Mouse (Mus musculus): Measurements from ENCODE around the gene Hmga2. TPM values are rescaled to one million over a fixed set of nuclear protein-coding genes. Genes with fewer than 3 reads are reported as not detected.

The Hmga2 gene
- polyA plus RNA-seq, 1 experiment from 2014 or later, result 3.4 TPM

GRCm38 (mm10) chr10:120424015-120424414 lies 52.3 kb downstream of the Hmga2 start:
- no peaks in the 10 kb centered on the region for H3K36me3 ChIP-seq (ENCODE audit: control insufficient read depth, insufficient read depth, low read length)
- no peak overlapping the region for H3K9ac ChIP-seq (replicated peaks; ENCODE audit: low read depth, low read length)
- no peak overlapping the region for H3K27ac ChIP-seq (ENCODE audit: low read depth, low read length)
- no peak for ATAC-seq (ENCODE audit: low read depth)
- H3K27me3 ChIP-seq (ENCODE audit: control insufficient read depth, insufficient read depth, low read length), result no peaks in the 10 kb centered on the region
- H3K9me3 ChIP-seq (ENCODE audit: control insufficient read depth, low read length), result no peaks in the 10 kb centered on the region
- 84% methylated on average over 9 of the region's 9 CpGs for WGBS
- peaks cover 18% of the 10 kb centered on the region for H3K4me1 ChIP-seq (ENCODE audit: control insufficient read depth, insufficient read depth, low read length)
- no peak overlapping the region for H3K4me3 ChIP-seq (ENCODE audit: low read depth, low read length)
- H3K4me2 ChIP-seq (ENCODE audit: low read depth, low read length), result no peak overlapping the region

DNA sequence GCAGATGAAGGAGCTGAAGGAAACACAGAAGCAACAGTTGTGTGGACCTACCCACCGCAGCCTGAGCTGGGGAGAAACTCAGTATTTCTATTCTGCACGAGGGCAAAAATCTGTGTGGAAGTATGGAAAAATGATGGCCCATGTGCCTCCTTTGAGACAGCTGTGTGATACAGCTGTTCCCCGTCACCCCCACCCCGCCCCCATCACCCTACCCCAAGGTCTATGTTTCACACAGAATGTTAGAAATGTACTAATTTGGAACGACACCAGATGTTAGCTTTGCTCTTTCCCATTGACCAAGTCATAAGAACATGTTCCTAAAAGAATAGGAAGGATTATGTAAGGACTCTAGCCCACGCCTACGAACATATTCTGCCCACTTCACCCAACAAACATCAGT lies 53.0 kb downstream of the Hmga2 start:
- no peaks in the 10 kb centered on the region for H3K9me3 ChIP-seq (ENCODE audit: control insufficient read depth, low read length)
- 70% methylated on average over 7 of the region's 7 CpGs for WGBS
- no peak overlapping the region for H3K27ac ChIP-seq (ENCODE audit: low read depth, low read length)
- no peak for ATAC-seq (ENCODE audit: low read depth)
- H3K4me3 ChIP-seq (ENCODE audit: low read depth, low read length), result no peak overlapping the region
- no peak overlapping the region for H3K9ac ChIP-seq (replicated peaks; ENCODE audit: low read depth, low read length)
- H3K36me3 ChIP-seq (ENCODE audit: control insufficient read depth, insufficient read depth, low read length), result no peaks in the 10 kb centered on the region
- H3K4me1 ChIP-seq (ENCODE audit: control insufficient read depth, insufficient read depth, low read length), result peaks cover 21% of the 10 kb centered on the region
- H3K27me3 ChIP-seq (ENCODE audit: control insufficient read depth, insufficient read depth, low read length), result no peaks in the 10 kb centered on the region
- H3K4me2 ChIP-seq (ENCODE audit: low read depth, low read length), result no peak overlapping the region

GRCm38 (mm10) chr10:120422820-120423219 lies 53.4 kb downstream of the Hmga2 start:
- Histone ChIP-seq H3K4me2 (ENCODE audit: low read depth, low read length) (no peak overlapping the region), H3K36me3 (ENCODE audit: control insufficient read depth, insufficient read depth, low read length) (no peaks in the 10 kb centered on the region), H3K4me3 (ENCODE audit: low read depth, low read length) (no peak overlapping the region), H3K9ac (replicated peaks; ENCODE audit: low read depth, low read length) (no peak overlapping the region), H3K27me3 (ENCODE audit: control insufficient read depth, insufficient read depth, low read length) (no peaks in the 10 kb centered on the region), H3K27ac (ENCODE audit: low read depth, low read length) (no peak overlapping the region), H3K4me1 (ENCODE audit: control insufficient read depth, insufficient read depth, low read length) (peaks cover 26% of the 10 kb centered on the region), H3K9me3 (ENCODE audit: control insufficient read depth, low read length) (no peaks in the 10 kb centered on the region)
- no peak for ATAC-seq (ENCODE audit: low read depth)
- 15% methylated on average over 4 of the region's 4 CpGs for WGBS

GRCm38 (mm10) chr10:120422050-120422449 lies 54.2 kb downstream of the Hmga2 start:
- no peaks in the 10 kb centered on the region for H3K36me3 ChIP-seq (ENCODE audit: control insufficient read depth, insufficient read depth, low read length)
- no peaks in the 10 kb centered on the region for H3K27me3 ChIP-seq (ENCODE audit: control insufficient read depth, insufficient read depth, low read length)
- H3K4me1 ChIP-seq (ENCODE audit: control insufficient read depth, insufficient read depth, low read length), result peaks cover 32% of the 10 kb centered on the region
- H3K4me2 ChIP-seq (ENCODE audit: low read depth, low read length), result no peak overlapping the region
- WGBS, result 19% methylated on average over 10 of the region's 10 CpGs
- H3K9me3 ChIP-seq (ENCODE audit: control insufficient read depth, low read length), result no peaks in the 10 kb centered on the region
- no peak overlapping the region for H3K4me3 ChIP-seq (ENCODE audit: low read depth, low read length)
- ATAC-seq (ENCODE audit: low read depth), result peak; percentile 79; the same call in 1 of the 2 replicates
- no peak overlapping the region for H3K9ac ChIP-seq (replicated peaks; ENCODE audit: low read depth, low read length)
- no peak overlapping the region for H3K27ac ChIP-seq (ENCODE audit: low read depth, low read length)

DNA sequence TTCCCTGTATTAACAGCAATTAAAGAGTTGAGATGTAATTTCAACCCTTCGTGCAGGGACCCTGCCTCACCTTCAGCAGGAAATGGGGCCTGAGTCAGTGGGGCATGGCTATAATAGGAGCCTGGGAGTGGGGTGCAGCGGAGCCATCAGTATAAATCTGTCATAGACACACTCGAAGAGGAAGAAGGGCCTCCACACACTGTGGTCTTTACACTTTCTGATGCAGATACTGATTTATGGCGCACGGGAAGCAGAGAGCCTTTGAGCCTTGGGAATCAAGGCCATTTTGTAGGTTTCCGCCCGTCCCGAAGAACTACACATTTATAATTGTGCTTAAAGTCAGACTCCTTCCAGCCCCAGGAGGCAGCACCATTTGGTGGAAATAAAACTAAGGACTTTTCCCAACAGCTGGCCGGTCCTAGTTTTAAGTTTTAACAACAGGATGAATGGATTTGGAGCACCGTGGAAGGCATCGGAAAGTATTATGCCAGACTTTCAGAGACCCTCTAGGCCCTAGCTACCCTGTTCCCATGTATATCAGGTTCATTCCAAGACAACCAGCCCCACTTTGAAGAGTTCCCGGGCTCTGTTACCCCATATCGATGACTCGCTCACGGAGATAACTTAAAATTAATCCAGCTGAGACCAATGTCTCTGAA lies 55.2 kb downstream of the Hmga2 start:
- ATAC-seq (ENCODE audit: low read depth), result no peak
- Histone ChIP-seq H3K36me3 (ENCODE audit: control insufficient read depth, insufficient read depth, low read length) (no peaks in the 10 kb centered on the region), H3K27ac (ENCODE audit: low read depth, low read length) (no peak overlapping the region), H3K27me3 (ENCODE audit: control insufficient read depth, insufficient read depth, low read length) (no peaks in the 10 kb centered on the region), H3K4me2 (ENCODE audit: low read depth, low read length) (no peak overlapping the region), H3K4me1 (ENCODE audit: control insufficient read depth, insufficient read depth, low read length) (peaks cover 40% of the 10 kb centered on the region), H3K4me3 (ENCODE audit: low read depth, low read length) (no peak overlapping the region), H3K9ac (replicated peaks; ENCODE audit: low read depth, low read length) (no peak overlapping the region), H3K9me3 (ENCODE audit: control insufficient read depth, low read length) (no peaks in the 10 kb centered on the region)
- 24% methylated on average over 15 of the region's 15 CpGs for WGBS

DNA sequence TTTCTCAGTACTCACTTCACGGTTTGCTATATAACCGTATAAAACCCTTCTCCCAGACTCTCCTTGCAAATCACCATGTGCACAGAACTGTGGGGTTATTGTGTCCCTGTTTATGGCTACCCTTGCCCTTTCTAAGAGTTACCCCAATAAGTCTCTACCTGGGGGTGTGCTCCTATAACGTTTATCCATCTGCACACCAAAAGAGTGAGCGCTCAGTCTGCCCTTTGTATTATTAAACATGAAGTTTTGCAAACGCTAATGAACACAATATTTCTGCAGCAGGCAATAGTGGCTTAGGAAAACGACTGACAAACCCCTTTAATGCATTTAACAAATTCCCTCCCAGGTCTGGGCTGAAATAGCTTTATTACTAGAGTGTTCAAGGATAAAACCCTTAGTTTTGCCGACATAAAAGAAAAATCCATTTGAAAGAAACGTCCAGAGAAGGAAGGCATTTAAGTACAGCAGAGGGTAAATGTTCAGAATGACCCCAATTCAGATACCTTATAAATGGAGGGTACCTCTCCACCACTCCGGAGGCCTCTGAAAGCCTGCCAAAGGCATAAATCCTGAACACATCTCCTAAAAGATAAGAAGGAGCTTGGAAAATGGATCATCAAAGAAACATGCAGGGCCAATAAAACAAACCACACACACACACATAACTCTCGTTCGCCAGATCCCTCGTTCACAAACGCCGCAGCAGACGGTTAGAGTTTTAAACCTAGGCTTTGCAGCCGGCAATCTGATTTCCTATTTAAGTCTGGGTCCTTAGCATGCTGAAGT lies 57.3 kb downstream of the Hmga2 start:
- Histone ChIP-seq H3K27me3 (ENCODE audit: control insufficient read depth, insufficient read depth, low read length) (no peaks in the 10 kb centered on the region), H3K4me1 (ENCODE audit: control insufficient read depth, insufficient read depth, low read length) (peaks cover 40% of the 10 kb centered on the region), H3K9me3 (ENCODE audit: control insufficient read depth, low read length) (no peaks in the 10 kb centered on the region), H3K27ac (ENCODE audit: low read depth, low read length) (peak overlapping the region; percentile 66), H3K4me3 (ENCODE audit: low read depth, low read length) (no peak overlapping the region), H3K36me3 (ENCODE audit: control insufficient read depth, insufficient read depth, low read length) (no peaks in the 10 kb centered on the region), H3K4me2 (ENCODE audit: low read depth, low read length) (no peak overlapping the region), H3K9ac (replicated peaks; ENCODE audit: low read depth, low read length) (no peak overlapping the region)
- no peak for ATAC-seq (ENCODE audit: low read depth)
- 16% methylated on average over 16 of the region's 16 CpGs for WGBS

DNA sequence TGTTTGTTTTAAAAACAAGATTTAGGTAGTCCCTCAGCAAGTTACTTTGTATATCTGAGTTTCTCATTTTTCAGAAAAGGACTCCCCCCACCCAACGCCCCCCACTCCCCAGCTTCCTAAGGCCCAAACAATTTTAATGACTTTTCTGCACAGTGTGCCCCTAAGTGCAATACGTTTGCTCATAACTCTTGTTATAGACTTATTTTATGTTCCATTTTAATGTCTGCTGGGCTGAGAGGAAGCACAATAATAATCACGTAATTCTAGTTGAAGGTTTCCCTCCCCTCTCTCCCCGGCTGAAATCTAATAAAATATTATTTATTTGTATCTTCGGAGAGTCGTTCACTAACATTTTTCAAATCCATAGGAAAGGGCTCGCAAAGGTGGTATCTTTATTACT lies 58.1 kb downstream of the Hmga2 start:
- Histone ChIP-seq H3K4me1 (ENCODE audit: control insufficient read depth, insufficient read depth, low read length) (peaks cover 40% of the 10 kb centered on the region), H3K36me3 (ENCODE audit: control insufficient read depth, insufficient read depth, low read length) (no peaks in the 10 kb centered on the region), H3K9me3 (ENCODE audit: control insufficient read depth, low read length) (no peaks in the 10 kb centered on the region), H3K4me2 (ENCODE audit: low read depth, low read length) (no peak overlapping the region; the same call in 1 of the 2 replicates), H3K27me3 (ENCODE audit: control insufficient read depth, insufficient read depth, low read length) (no peaks in the 10 kb centered on the region), H3K27ac (ENCODE audit: low read depth, low read length) (peak overlapping the region; percentile 78), H3K9ac (replicated peaks; ENCODE audit: low read depth, low read length) (no peak overlapping the region), H3K4me3 (ENCODE audit: low read depth, low read length) (no peak overlapping the region)
- ATAC-seq (ENCODE audit: low read depth), result no peak
- 19% methylated on average over 7 of the region's 7 CpGs for WGBS

GRCm38 (mm10) chr10:120417488-120418118 lies 58.7 kb downstream of the Hmga2 start:
- Histone ChIP-seq H3K4me2 (ENCODE audit: low read depth, low read length) (peak overlapping the region; percentile 24; the same call in 1 of the 2 replicates), H3K4me3 (ENCODE audit: low read depth, low read length) (no peak overlapping the region), H3K36me3 (ENCODE audit: control insufficient read depth, insufficient read depth, low read length) (no peaks in the 10 kb centered on the region), H3K9me3 (ENCODE audit: control insufficient read depth, low read length) (no peaks in the 10 kb centered on the region), H3K4me1 (ENCODE audit: control insufficient read depth, insufficient read depth, low read length) (peaks cover 39% of the 10 kb centered on the region), H3K27me3 (ENCODE audit: control insufficient read depth, insufficient read depth, low read length) (no peaks in the 10 kb centered on the region), H3K9ac (replicated peaks; ENCODE audit: low read depth, low read length) (no peak overlapping the region), H3K27ac (ENCODE audit: low read depth, low read length) (peak overlapping the region; percentile 78)
- 5% methylated on average over 7 of the region's 7 CpGs for WGBS
- ATAC-seq (ENCODE audit: low read depth), result peak; percentile 60

GRCm38 (mm10) chr10:120417116-120417487 lies 59.2 kb downstream of the Hmga2 start:
- H3K27ac ChIP-seq (ENCODE audit: low read depth, low read length), result peak overlapping the region; percentile 78
- no peaks in the 10 kb centered on the region for H3K9me3 ChIP-seq (ENCODE audit: control insufficient read depth, low read length)
- no peak overlapping the region for H3K4me3 ChIP-seq (ENCODE audit: low read depth, low read length)
- 13% methylated on average over 5 of the region's 5 CpGs for WGBS
- no peak overlapping the region for H3K4me2 ChIP-seq (ENCODE audit: low read depth, low read length)
- H3K36me3 ChIP-seq (ENCODE audit: control insufficient read depth, insufficient read depth, low read length), result no peaks in the 10 kb centered on the region
- no peak overlapping the region for H3K9ac ChIP-seq (replicated peaks; ENCODE audit: low read depth, low read length)
- ATAC-seq (ENCODE audit: low read depth), result peak; percentile 54
- no peaks in the 10 kb centered on the region for H3K27me3 ChIP-seq (ENCODE audit: control insufficient read depth, insufficient read depth, low read length)
- H3K4me1 ChIP-seq (ENCODE audit: control insufficient read depth, insufficient read depth, low read length), result peaks cover 34% of the 10 kb centered on the region
